Mouse (Mus musculus) heart, adult 2 months (tissue): ENCODE measurements around the gene Dnase2b.

Experiments used
- CTCF ChIP-seq: fragments of 200-600 bp; IDR thresholded peaks from 2 replicates; pipeline ENCODE4 v1.8.1; 2022; ENCODE audit warnings: antibody characterized with exemption, mild to moderate bottlenecking, moderate library complexity
- EP300 ChIP-seq: fragments of 200-500 bp; IDR thresholded peaks from 2 replicates; pipeline ENCODE4 v1.6.1; 2011; ENCODE audit warnings: low read depth, low read length, control low read depth; ENCODE audit not compliant: insufficient read depth
- POLR2A ChIP-seq: fragments of 200-500 bp; IDR thresholded peaks from 2 replicates; pipeline ENCODE4 v1.6.1; 2011; ENCODE audit warnings: mild to moderate bottlenecking, low read depth, low read length, control low read depth; ENCODE audit not compliant: insufficient read depth

DNA sequence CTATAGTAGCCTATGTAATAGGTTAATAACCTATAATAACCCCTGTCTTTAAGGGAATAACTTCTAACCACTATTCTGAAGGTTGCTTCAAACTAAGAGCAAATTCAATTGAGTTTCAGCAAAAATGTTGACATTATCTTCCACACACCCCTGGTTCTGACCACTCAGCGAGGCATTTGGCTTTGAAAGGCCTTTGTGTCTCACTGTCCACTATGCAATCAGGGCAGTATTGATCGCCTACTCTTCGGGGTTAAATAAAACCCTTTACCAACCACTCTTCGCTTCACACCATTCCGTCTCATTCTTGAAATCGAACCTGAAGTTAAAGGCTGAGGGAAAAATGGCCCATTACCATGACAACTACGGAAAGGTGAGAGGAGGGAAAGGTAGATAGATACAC, 18.5 kb downstream of the Dnase2b start:
- TF ChIP-seq POLR2A (no peak), CTCF (no peak), EP300 (no peak)
